8 mouse cellular contexts compared by ENCODE assay signal in genomic region chr17:94864531-94865318, GRCm38 (mm10).
DNase-seq lines count a peak whose midpoint lies in the region; ATAC-seq lines count a peak whose summit lies in the region.
"Not testable (repeated sequence)": the region's sequence is repeated elsewhere in the genome, so short reads cannot be mapped to it uniquely, and the experiment has no call there.

No protein-coding gene starts in this region.

- not testable (repeated sequence) for H3K36me3 ChIP-seq in forebrain, embryonic 14.5 days (ENCODE audit: control insufficient read depth, insufficient read depth, low read length)

- H3K27me3 ChIP-seq in forebrain, embryonic 14.5 days (replicated peaks; ENCODE audit: control insufficient read depth, insufficient read depth, low read length) = not testable (repeated sequence)

- peak; percentile 98 for ATAC-seq in forebrain, embryonic 14.5 days
- ATAC-seq in neutrophil, adult 5-6 weeks (ENCODE audit: extremely low read depth, insufficient number of reproducible peaks, low FRiP score, poor library complexity, severe bottlenecking) = peak; percentile 96

- 15% methylated on average over 21 of the region's 21 CpGs for WGBS in forebrain, embryonic 14.5 days

- H3K4me2 ChIP-seq in forebrain, embryonic 14.5 days (ENCODE audit: low read length) = peak overlapping the region; percentile 53

- not testable (repeated sequence) for H3K27ac ChIP-seq in forebrain, embryonic 14.5 days (ENCODE audit: low read depth, low read length)

- peak overlapping the region; percentile 39 for H3K4me3 ChIP-seq in forebrain, embryonic 14.5 days (ENCODE audit: low read depth, low read length)

- DNase-seq in ES-CJ7 (ENCODE audit: low read depth, low spot score) = peak; percentile 95
- peak; percentile 42 for DNase-seq in cerebellum, adult 11 months
- peak; percentile 74 for DNase-seq in forebrain, embryonic 14.5 days (ENCODE audit: low spot score)
- peak; percentile 44 to 62 for DNase-seq in heart, postnatal 14 days
- DNase-seq in layer of hippocampus, adult 11-12 months (ENCODE audit: low spot score) = peak; percentile 75
- DNase-seq in lung, adult 18-20 months = peak; percentile 81 to 84
- peak; percentile 56 to 70 for DNase-seq in thymus, adult 18-20 months

- intact Hi-C loops in heart, postnatal 14 days (cut with DNase I) = not testable (repeated sequence)

- peak overlapping the region; percentile 59 for H3K9ac ChIP-seq in forebrain, embryonic 14.5 days (ENCODE audit: low read length)

- not testable (repeated sequence) for H3K9me3 ChIP-seq in forebrain, embryonic 14.5 days (replicated peaks; ENCODE audit: control insufficient read depth, low read length)

- H3K4me1 ChIP-seq in forebrain, embryonic 14.5 days (ENCODE audit: control insufficient read depth, insufficient read depth, low read length) = not testable (repeated sequence)

Comparison
In these comparisons a context has a peak if more than half of its experiments do, and no peak if none do; other contexts are left out.
1. DNase-seq: peak in every context shown above with its lines; median percentile 95 in ES-CJ7; 82 in lung, adult 18-20 months; 75 in layer of hippocampus, adult 11-12 months; 74 in forebrain, embryonic 14.5 days; 63 in thymus, adult 18-20 months; 53 in heart, postnatal 14 days; 42 in cerebellum, adult 11 months.